Mouse (Mus musculus) kidney, adult 2 months (tissue): ENCODE measurements around the gene Adh6b. TPM values are rescaled to one million over a fixed set of nuclear protein-coding genes. Genes with fewer than 3 reads are reported as not detected.
"Not testable (repeated sequence)": the region's sequence is repeated elsewhere in the genome, so short reads cannot be mapped to it uniquely, and the experiment has no call there.

Source experiments
- DNase-seq: peaks from one replicate; pipeline ENCODE4 v3.0.0; 2021
- H3K27ac ChIP-seq: fragments of 200-500 bp; 2 replicates; pipeline ENCODE4 v1.5.1; 2012; ENCODE audit warnings: low read depth, low read length, control low read depth, inconsistent platforms; ENCODE audit not compliant: insufficient read depth
- H3K27me3 ChIP-seq: fragments of 200-500 bp; replicated peaks from 2 replicates; pipeline ENCODE4 v1.6.1; 2012; ENCODE audit warnings: mild to moderate bottlenecking, moderate library complexity, low read length, inconsistent platforms; ENCODE audit not compliant: control insufficient read depth, insufficient read depth
- H3K36me3 ChIP-seq: fragments of 200-500 bp; 2 replicates; pipeline ENCODE4 v1.6.1; 2012; ENCODE audit warnings: mild to moderate bottlenecking, moderate library complexity, low read length, inconsistent platforms; ENCODE audit not compliant: control insufficient read depth, insufficient read depth
- H3K4me1 ChIP-seq: fragments of 200-500 bp; 2 replicates; pipeline ENCODE4 v1.6.1; 2011; ENCODE audit warnings: low read length; ENCODE audit not compliant: control insufficient read depth, insufficient read depth
- H3K4me3 ChIP-seq: fragments of 200-500 bp; 2 replicates; pipeline ENCODE4 v1.5.1; 2011; ENCODE audit warnings: mild to moderate bottlenecking, low read depth, low read length, control low read depth; ENCODE audit not compliant: insufficient read depth
- CTCF ChIP-seq: fragments of 200-500 bp; conservative IDR thresholded peaks from 2 replicates; pipeline ENCODE4 v1.5.1; 2011; ENCODE audit warnings: low read depth, mild to moderate bottlenecking, control low read depth, low read length, moderate library complexity, mixed read lengths; ENCODE audit not compliant: insufficient read depth, insufficient read length
- POLR2A ChIP-seq: fragments of 200-500 bp; IDR thresholded peaks from one replicate; pipeline ENCODE4 v1.6.1; 2011; ENCODE audit warnings: low read depth, low read length, control low read depth
- WGBS: fragments of 180-500 bp; shearing (Covaris S2); methylation state at CpG from one replicate; pipeline ENCODE4 v1.1.7; 2018; 5-methylcytosine and 5-hydroxymethylcytosine counted together
- polyA plus RNA-seq: library from polyadenylated mRNA; depleted of rRNA; stranded (reverse); fragments of >200 nt; gene quantifications from 2 replicates; pipeline ENCODE4 v1.2.3, GENCODE M21; 2012

Gene Adh6b
- polyA plus RNA-seq, 1 experiment, result 0.11 TPM

GRCm38 (mm10) chr3:138360721-138361120, 19.1 kb downstream of the Adh6b start:
- H3K4me3 ChIP-seq, result no peak overlapping the region
- DNase-seq, result no peak
- no peaks in the 10 kb centered on the region for H3K36me3 ChIP-seq
- H3K27me3 ChIP-seq, result no peaks in the 10 kb centered on the region
- no peak overlapping the region for H3K27ac ChIP-seq
- H3K4me1 ChIP-seq, result no peaks in the 10 kb centered on the region
- WGBS, result 92% methylated on average over 4 of the region's 4 CpGs
- TF ChIP-seq CTCF (no peak), POLR2A (no peak)

DNA sequence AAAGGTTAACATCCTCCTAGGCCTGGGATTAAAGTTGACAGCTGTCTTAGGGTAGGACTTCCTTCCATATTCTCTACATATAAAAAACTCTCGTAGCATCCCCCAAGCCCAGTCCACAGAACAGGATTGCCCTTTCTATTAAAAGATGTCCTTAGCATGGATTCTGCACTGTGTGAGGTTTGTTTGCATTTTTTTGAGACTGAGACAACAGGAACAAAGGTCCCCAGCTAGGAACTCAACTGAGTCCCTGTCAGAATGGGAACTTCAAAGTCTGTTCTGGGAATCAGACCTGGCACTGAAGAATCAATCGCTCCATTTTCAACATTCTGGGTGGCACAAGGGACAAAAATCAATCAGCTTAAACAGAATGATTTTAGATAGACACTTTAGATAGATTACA, 21.3 kb downstream of the Adh6b start:
- Histone ChIP-seq H3K4me3 (no peak overlapping the region), H3K36me3 (no peaks in the 10 kb centered on the region), H3K27me3 (no peaks in the 10 kb centered on the region), H3K27ac (no peak overlapping the region), H3K4me1 (no peaks in the 10 kb centered on the region)
- 81% methylated on average over 2 of the region's 2 CpGs for WGBS
- no peak for DNase-seq
- TF ChIP-seq CTCF (no peak), POLR2A (no peak)

- Histone ChIP-seq H3K27me3 (no peaks in the 10 kb centered on the region), H3K4me3 (no peak overlapping the region), H3K4me1 (no peaks in the 10 kb centered on the region), H3K36me3 (no peaks in the 10 kb centered on the region), H3K27ac (no peak overlapping the region)
- DNase-seq, result peak; percentile 18
- TF ChIP-seq POLR2A, result no peak
- no peak for TF ChIP-seq CTCF
- whole genome bisulfite sequencing, result 94% methylated on average over 2 of the region's 2 CpGs
Observed at GRCm38 (mm10) chr3:138366181-138366580, 24.6 kb downstream of the Adh6b start.

GRCm38 (mm10) chr3:138369546-138369945, 28.0 kb downstream of the Adh6b start:
- TF ChIP-seq CTCF, result no peak
- TF ChIP-seq POLR2A, result no peak
- Histone ChIP-seq H3K27ac (no peak overlapping the region), H3K4me3 (no peak overlapping the region), H3K4me1 (no peaks in the 10 kb centered on the region), H3K27me3 (no peaks in the 10 kb centered on the region), H3K36me3 (no peaks in the 10 kb centered on the region)
- peak; percentile 56 for DNase-seq
- WGBS, result 35% methylated on average over 1 of the region's 1 CpGs

DNA sequence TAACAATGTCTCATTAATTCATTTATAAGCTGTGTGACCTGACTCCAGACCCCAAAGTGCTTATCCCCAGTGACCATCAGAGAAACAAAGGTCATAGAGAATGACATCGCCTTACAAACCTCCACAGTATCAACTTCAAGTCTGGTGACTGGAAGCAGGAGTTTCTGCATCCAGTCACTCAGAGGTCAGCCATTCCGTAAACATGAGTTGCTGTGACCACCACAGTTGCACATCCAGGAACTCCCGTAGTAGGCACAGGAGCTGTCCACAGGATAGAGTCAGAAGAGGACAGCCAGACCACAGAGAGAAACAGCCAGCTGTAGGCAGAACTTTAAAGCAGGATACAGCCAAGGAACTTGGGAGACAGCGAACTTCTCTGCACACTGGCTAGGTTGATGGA, 28.7 kb downstream of the Adh6b start:
- not testable (repeated sequence) for H3K36me3 ChIP-seq, H3K4me3 ChIP-seq, H3K4me1 ChIP-seq, H3K27me3 ChIP-seq, H3K27ac ChIP-seq, DNase-seq
- WGBS, result 73% methylated on average over 4 of the region's 4 CpGs

GRCm38 (mm10) chr3:138373920-138374319, 32.3 kb downstream of the Adh6b start:
- no peak overlapping the region for H3K4me3 ChIP-seq
- DNase-seq, result peak; percentile 12
- TF ChIP-seq POLR2A, result no peak
- TF ChIP-seq CTCF, result no peak
- H3K36me3 ChIP-seq, result no peaks in the 10 kb centered on the region
- H3K27me3 ChIP-seq, result no peaks in the 10 kb centered on the region
- WGBS, result 70% methylated on average over 4 of the region's 4 CpGs
- no peak overlapping the region for H3K27ac ChIP-seq
- H3K4me1 ChIP-seq, result no peaks in the 10 kb centered on the region

DNA sequence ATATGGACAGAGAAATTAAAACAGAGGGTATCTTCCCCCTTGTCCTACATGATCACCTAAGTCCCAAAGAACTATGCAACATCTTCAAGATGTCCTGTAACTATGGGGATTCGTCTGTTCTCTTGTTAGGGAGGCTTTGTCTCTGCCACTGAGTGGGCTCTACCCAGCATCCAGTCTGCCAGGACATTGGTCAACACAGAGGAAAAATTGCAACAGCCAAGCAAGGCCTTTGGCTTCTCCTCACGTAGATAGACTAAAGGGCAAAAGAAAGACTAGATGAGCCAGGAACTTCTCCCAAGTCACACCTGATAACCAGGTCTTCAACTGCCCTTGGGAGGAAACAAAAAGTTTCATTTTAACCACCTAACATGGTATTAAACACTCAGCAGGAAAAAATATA, 33.6 kb downstream of the Adh6b start:
- no peaks in the 10 kb centered on the region for H3K4me1 ChIP-seq
- H3K4me3 ChIP-seq, result no peak overlapping the region
- DNase-seq, result no peak
- TF ChIP-seq POLR2A, result no peak
- TF ChIP-seq CTCF, result no peak
- H3K27ac ChIP-seq, result no peak overlapping the region
- no peaks in the 10 kb centered on the region for H3K27me3 ChIP-seq
- WGBS, result 82% methylated on average over 2 of the region's 2 CpGs
- no peaks in the 10 kb centered on the region for H3K36me3 ChIP-seq

GRCm38 (mm10) chr3:138381133-138381532, 39.6 kb downstream of the Adh6b start:
- no peak overlapping the region for H3K27ac ChIP-seq
- TF ChIP-seq CTCF, result no peak
- no peak for TF ChIP-seq POLR2A
- no peaks in the 10 kb centered on the region for H3K36me3 ChIP-seq
- WGBS, result 32% methylated on average over 3 of the region's 3 CpGs
- H3K4me3 ChIP-seq, result no peak overlapping the region
- DNase-seq, result peak; percentile 31
- no peaks in the 10 kb centered on the region for H3K27me3 ChIP-seq
- no peaks in the 10 kb centered on the region for H3K4me1 ChIP-seq
